Mouse (Mus musculus): ENCODE results near the gene Fam208b. TPM values are rescaled to one million over a fixed set of nuclear protein-coding genes. Genes with fewer than 3 reads are reported as not detected.
A peak's percentile ranks its signal among the peaks of the same experiment; 100 is the strongest.

Fam208b gene
- total RNA-seq, 1 experiment from 2014 or later = 46.4 TPM

DNA sequence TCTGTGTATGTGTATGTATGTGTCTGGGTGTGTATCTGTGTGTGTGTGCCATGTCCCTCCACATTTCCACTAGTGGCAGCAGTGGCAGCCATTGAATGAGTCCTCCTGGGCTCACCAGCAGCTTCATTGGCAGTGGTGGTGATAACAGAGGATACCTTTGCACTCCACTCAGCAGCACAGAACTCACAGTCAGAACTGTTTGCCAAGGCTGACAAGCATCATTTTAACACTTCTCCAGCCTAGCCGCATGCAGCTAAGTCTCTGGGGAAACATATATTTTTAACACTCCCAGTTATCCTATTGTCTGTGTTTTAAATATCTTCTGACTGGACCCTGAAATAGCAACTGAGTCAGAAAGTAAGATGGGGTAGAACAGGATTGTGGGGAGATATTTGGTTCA, 87.0 kb downstream of the Fam208b start:
- ATAC-seq (replicated peaks; ENCODE audit: low read depth, poor library complexity, severe bottlenecking) = no peak

GRCm38 (mm10) chr13:3523459-3523858, 87.4 kb downstream of the Fam208b start:
- 0 out of 2 replicates have a peak, but pooled peaks have one; percentile 7 for ATAC-seq (replicated peaks; ENCODE audit: low read depth, poor library complexity, severe bottlenecking)

DNA sequence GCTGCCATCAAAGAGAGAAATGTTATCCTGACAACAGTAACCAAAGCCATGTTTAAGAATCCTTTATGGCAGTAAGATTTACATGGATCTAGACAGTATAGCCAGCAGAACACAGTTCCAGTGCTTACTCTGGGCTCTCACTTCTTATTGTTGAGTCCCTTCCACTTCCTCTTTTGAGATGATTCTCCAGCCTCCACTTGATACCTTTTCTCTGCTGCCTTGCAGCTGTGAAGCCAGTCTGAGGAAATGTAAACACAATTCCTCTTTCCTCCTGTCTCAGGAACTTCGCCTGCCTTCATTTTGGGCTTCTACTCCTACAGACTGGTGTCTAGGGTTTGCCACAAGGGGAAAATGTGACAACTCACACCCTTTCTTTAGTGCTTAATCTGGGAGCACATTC, 90.9 kb downstream of the Fam208b start:
- ATAC-seq (replicated peaks; ENCODE audit: low read depth, poor library complexity, severe bottlenecking) = peak; percentile 85

- peak; percentile 55 for ATAC-seq (replicated peaks; ENCODE audit: low read depth, poor library complexity, severe bottlenecking)
Measured at GRCm38 (mm10) chr13:3519357-3519756, 91.6 kb downstream of the Fam208b start.

Other genes starting within 250 kb of the Fam208b start
- gene Gdi2, start 73.0 kb downstream of the Fam208b start, total RNA-seq (2017) = 466 and 530 TPM in 2 replicates
- gene Asb13, start 22.9 kb upstream of the Fam208b start, total RNA-seq (2017) = 4.8 and 6.0 TPM in 2 replicates
- not detected in 2 replicates for gene Calml3, start 193.2 kb upstream of the Fam208b start, total RNA-seq (2017)
- gene Calm4, start 226.6 kb upstream of the Fam208b start, total RNA-seq (2017) = 0.23 TPM in 1 of 2 replicates, not detected in the other
- not detected in 2 replicates for gene Calm5, start 243.1 kb upstream of the Fam208b start, total RNA-seq (2017)